Mouse (Mus musculus) urinary bladder, postnatal 10 days (tissue): Measurements from ENCODE around the gene Rcor3.

Experiments used
- DNase-seq: peaks from one replicate; pipeline ENCODE4 v3.0.0; 2022; ENCODE audit warnings: low spot score

The Rcor3 gene

GRCm38 (mm10) chr1:192094451-192095170, 43.3 kb downstream of the Rcor3 start:
- DNase-seq = no peak

- DNase-seq = no peak
Measured at GRCm38 (mm10) chr1:192092879-192093660, 44.8 kb downstream of the Rcor3 start.

- DNase-seq = peak; percentile 93
Measured at GRCm38 (mm10) chr1:192091806-192092772, 45.8 kb downstream of the Rcor3 start, which contains the start of gene Traf5. Gene Traf5 (minus strand): TSS chr1:192092559.

- DNase-seq = no peak
Measured at GRCm38 (mm10) chr1:192090689-192091567, 46.9 kb downstream of the Rcor3 start.

- DNase-seq = no peak
Measured at GRCm38 (mm10) chr1:192090281-192090680, 47.6 kb downstream of the Rcor3 start.

- DNase-seq = no peak
Measured at GRCm38 (mm10) chr1:192089208-192090166, 48.4 kb downstream of the Rcor3 start.

GRCm38 (mm10) chr1:192088011-192088410, 49.9 kb downstream of the Rcor3 start:
- DNase-seq = no peak

- DNase-seq = no peak
Measured at GRCm38 (mm10) chr1:192087098-192087497, 50.8 kb downstream of the Rcor3 start.

- DNase-seq = no peak
Measured at GRCm38 (mm10) chr1:192086279-192087037, 51.4 kb downstream of the Rcor3 start.

- no peak for DNase-seq
Measured at GRCm38 (mm10) chr1:192085218-192085617, 52.6 kb downstream of the Rcor3 start.

GRCm38 (mm10) chr1:192082646-192083045, 55.2 kb downstream of the Rcor3 start:
- DNase-seq = no peak

- DNase-seq = no peak
Measured at GRCm38 (mm10) chr1:192081129-192081528, 56.7 kb downstream of the Rcor3 start.

GRCm38 (mm10) chr1:192079121-192079520, 58.7 kb downstream of the Rcor3 start:
- no peak for DNase-seq

GRCm38 (mm10) chr1:192078406-192078805, 59.5 kb downstream of the Rcor3 start:
- no peak for DNase-seq

GRCm38 (mm10) chr1:192076796-192077535, 60.9 kb downstream of the Rcor3 start:
- DNase-seq = no peak

- no peak for DNase-seq
Measured at GRCm38 (mm10) chr1:192076101-192076500, 61.8 kb downstream of the Rcor3 start.

GRCm38 (mm10) chr1:192074824-192075223, 63.0 kb downstream of the Rcor3 start:
- no peak for DNase-seq

GRCm38 (mm10) chr1:192072426-192072825, 65.4 kb downstream of the Rcor3 start:
- DNase-seq = no peak
